Mouse (Mus musculus) liver, adult 2 months (tissue): ENCODE measurements around the gene Rgma.

Source experiments
- CTCF ChIP-seq: fragments of 200-500 bp; IDR thresholded peaks from 2 replicates; pipeline ENCODE4 v1.5.1; 2011; ENCODE audit warnings: low read depth, low read length, control low read depth
- POLR2A ChIP-seq: fragments of 200-500 bp; IDR thresholded peaks from 2 replicates; pipeline ENCODE4 v1.6.1; 2011; ENCODE audit warnings: low read length, control low read depth; ENCODE audit not compliant: insufficient read depth; ENCODE audit errors: extremely low read depth

DNA sequence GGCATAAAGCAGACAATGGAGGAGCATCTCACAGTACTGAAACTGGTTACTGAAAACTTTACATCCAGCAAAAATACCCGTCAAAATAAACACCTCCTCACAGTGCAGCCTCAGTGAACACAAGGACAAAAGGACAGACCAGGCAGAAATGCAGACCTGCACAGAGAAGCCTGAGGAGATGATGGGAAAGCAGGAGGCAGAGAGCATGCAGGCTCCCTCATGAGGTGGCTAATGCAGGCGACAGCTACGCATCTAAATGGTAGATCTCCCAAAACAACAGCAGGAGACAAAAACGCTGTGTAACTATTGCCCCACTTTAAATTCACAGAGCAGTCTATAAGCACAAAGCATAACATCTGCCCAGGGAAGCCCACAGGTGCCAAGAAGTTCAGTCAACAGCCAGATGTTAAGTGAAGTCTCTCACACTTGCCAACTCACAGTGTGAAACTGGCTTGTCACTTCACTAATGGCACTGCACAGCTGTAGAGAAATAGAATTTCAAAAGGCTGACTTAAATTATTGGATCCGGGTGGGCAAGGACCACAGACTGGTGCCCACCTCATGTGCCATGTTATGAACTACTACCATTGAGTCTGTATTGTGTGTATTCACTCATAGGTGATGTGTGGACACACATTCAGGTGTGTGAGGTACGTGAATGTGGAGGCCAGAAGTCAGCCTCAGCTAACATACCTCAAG is 58.5 kb downstream of the Rgma start:
- TF ChIP-seq CTCF (no peak), POLR2A (no peak)
